Mouse (Mus musculus) bone marrow macrophage, adult 2 months (primary cell): ENCODE data around the gene Gm6588.

Experiments
- CTCF ChIP-seq: IDR thresholded peaks from 2 replicates; pipeline ENCODE4 v1.5.1; 2012; ENCODE audit warnings: low read depth, mild to moderate bottlenecking, low read length, moderate library complexity
- POLR2A ChIP-seq: IDR thresholded peaks from 2 replicates; pipeline ENCODE4 v1.6.1; 2012; ENCODE audit warnings: mild to moderate bottlenecking, low read depth, low read length, borderline replicate concordance

DNA sequence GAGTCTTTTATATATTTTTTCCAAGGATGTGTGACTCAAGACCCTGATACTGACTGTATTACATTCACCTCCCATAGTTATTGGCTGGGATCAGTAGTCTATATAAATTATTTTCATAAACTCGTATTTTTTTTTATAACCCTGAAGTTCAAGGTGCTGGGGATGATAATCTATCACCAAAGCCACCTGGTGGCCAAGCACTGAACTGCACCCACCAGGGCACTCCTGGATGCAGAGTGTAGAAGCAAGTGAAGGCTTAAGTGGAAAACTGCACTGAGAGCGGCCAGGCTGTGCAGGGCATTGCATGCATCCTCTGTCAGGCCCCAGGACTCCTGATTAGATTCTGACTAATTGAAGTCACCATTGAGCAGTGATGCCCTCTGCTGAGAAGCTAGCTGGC lies 21.9 kb upstream of the Gm6588 start:
- no peak for TF ChIP-seq POLR2A
- peak; percentile 32; the same call in 1 of the 2 replicates for TF ChIP-seq CTCF
